Mouse (Mus musculus): Measurements from ENCODE around the gene Tcf7l1.

DNA sequence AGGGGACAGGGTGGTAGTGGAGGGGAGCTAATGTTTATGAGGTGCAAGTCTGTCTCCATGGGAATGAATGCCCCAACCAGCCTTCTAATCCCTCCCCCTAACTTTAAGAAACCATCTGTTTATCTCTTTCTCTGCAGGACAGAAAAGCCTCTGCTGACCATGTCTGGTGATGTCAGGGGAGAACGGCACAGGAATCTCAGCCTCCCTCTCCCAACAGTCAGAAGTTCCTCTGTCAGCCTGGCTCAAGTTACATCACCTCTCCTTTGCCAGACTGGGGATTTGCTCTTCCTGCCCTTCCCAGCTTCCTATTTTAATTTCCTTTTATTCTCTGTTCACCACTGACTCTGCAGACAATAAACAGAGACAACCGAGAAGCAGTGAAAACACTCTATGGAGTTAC lies 40.6 kb downstream of the Tcf7l1 start:
- TF ChIP-seq CTCF (IDR thresholded peaks at IDR 0.05; ENCODE audit: low read depth) (no peak), EP300 (IDR thresholded peaks at IDR 0.05; ENCODE audit: low read depth) (no peak)
